Mouse (Mus musculus) kidney, embryonic 15.5 days (tissue): ENCODE data around the gene Vps35. TPM values are rescaled to one million over a fixed set of nuclear protein-coding genes. Genes with fewer than 3 reads are reported as not detected.

ENCODE experiments used
- ATAC-seq: fragments of 200-750 bp; cut with Nextera tagmentation; replicated peaks from 2 replicates; pipeline ENCODE4 v1.8.0; 2017; ENCODE audit warnings: moderate TSS enrichment; ENCODE audit not compliant: low FRiP score
- H3K27ac ChIP-seq: fragments of 300-500 bp; sonication (generic); 2 replicates; pipeline ENCODE4 v1.5.1; 2015; ENCODE audit warnings: mild to moderate bottlenecking, inconsistent platforms
- H3K27me3 ChIP-seq: fragments of 300-500 bp; sonication (generic); 2 replicates; pipeline ENCODE4 v1.6.1; 2015; ENCODE audit warnings: inconsistent platforms
- H3K36me3 ChIP-seq: fragments of 300-500 bp; sonication (generic); 2 replicates; pipeline ENCODE4 v1.6.1; 2015; ENCODE audit warnings: inconsistent platforms
- H3K4me1 ChIP-seq: fragments of 300-500 bp; sonication (generic); 2 replicates; pipeline ENCODE4 v1.6.1; 2015; ENCODE audit warnings: inconsistent platforms
- H3K4me2 ChIP-seq: fragments of 300-500 bp; sonication (generic); 2 replicates; pipeline ENCODE4 v1.6.1; 2015; ENCODE audit warnings: moderate library complexity, mild to moderate bottlenecking, inconsistent platforms
- H3K4me3 ChIP-seq: fragments of 300-500 bp; sonication (generic); replicated peaks from 2 replicates; pipeline ENCODE4 v1.5.1; 2015; ENCODE audit warnings: mild to moderate bottlenecking, inconsistent platforms
- H3K9ac ChIP-seq: fragments of 300-500 bp; sonication (generic); 2 replicates; pipeline ENCODE4 v1.6.1; 2015; ENCODE audit warnings: mild to moderate bottlenecking, inconsistent platforms
- H3K9me3 ChIP-seq: fragments of 300-500 bp; sonication (generic); replicated peaks from 2 replicates; pipeline ENCODE4 v1.6.1; 2016; ENCODE audit warnings: inconsistent platforms
- WGBS: fragments of 180-500 bp; shearing (Covaris S2); methylation state at CpG from one replicate; pipeline ENCODE4 v1.1.7; 2015; ENCODE audit warnings: mixed read lengths; 5-methylcytosine and 5-hydroxymethylcytosine counted together
- polyA plus RNA-seq: library from polyadenylated mRNA; unstranded; fragments of >200 nt; fragmentation: Nextera tagmentation; extraction: Ambion mirVana; gene quantifications from 2 replicates; pipeline ENCODE4 v1.2.1, GENCODE M21; 2015

Vps35 gene
- polyA plus RNA-seq: 142 and 144 TPM in 2 replicates

- H3K9ac ChIP-seq: peak within 1 kb of the TSS; percentile 96
- no peaks in the 10 kb centered on the region for H3K9me3 ChIP-seq
- under 1% methylated on average over 63 of the region's 63 CpGs for WGBS
- peaks cover 29% of the 10 kb centered on the region for H3K36me3 ChIP-seq
- peak within 1 kb of the TSS; percentile 78 for H3K4me2 ChIP-seq
- no peaks in the 10 kb centered on the region for H3K27me3 ChIP-seq
- H3K4me1 ChIP-seq: peaks cover 28% of the 10 kb centered on the region
- peak; percentile 99 for ATAC-seq
- H3K27ac ChIP-seq: peak within 1 kb of the TSS; percentile 99
- peak within 1 kb of the TSS; percentile 90 for H3K4me3 ChIP-seq
Measured at GRCm38 (mm10) chr8:85299434-85300077, at the start of gene Vps35, which contains the start of gene Orc6. TSS of gene Vps35 (minus strand) at chr8:85299802. TSS of gene Orc6 (plus strand) at chr8:85299632.

GRCm38 (mm10) chr8:85339871-85340573 lies 40.4 kb upstream of the Vps35 start:
- H3K4me2 ChIP-seq: no peak overlapping the region
- H3K36me3 ChIP-seq: no peaks in the 10 kb centered on the region
- H3K9me3 ChIP-seq: no peaks in the 10 kb centered on the region
- WGBS: 43% methylated on average over 5 of the region's 5 CpGs
- H3K27me3 ChIP-seq: no peaks in the 10 kb centered on the region
- H3K9ac ChIP-seq: no peak overlapping the region
- ATAC-seq: peak; percentile 82
- no peak overlapping the region for H3K4me3 ChIP-seq
- H3K27ac ChIP-seq: peak overlapping the region; percentile 48; the same call in 1 of the 2 replicates
- H3K4me1 ChIP-seq: peaks cover 13% of the 10 kb centered on the region

GRCm38 (mm10) chr8:85337681-85338080 lies 38.1 kb upstream of the Vps35 start:
- ATAC-seq: no peak
- peak overlapping the region; percentile 41; the same call in 1 of the 2 replicates for H3K27ac ChIP-seq
- peaks cover 13% of the 10 kb centered on the region for H3K4me1 ChIP-seq
- no peaks in the 10 kb centered on the region for H3K36me3 ChIP-seq
- no peaks in the 10 kb centered on the region for H3K9me3 ChIP-seq
- no peaks in the 10 kb centered on the region for H3K27me3 ChIP-seq
- no peak overlapping the region for H3K9ac ChIP-seq
- WGBS: 58% methylated on average over 4 of the region's 4 CpGs
- no peak overlapping the region for H3K4me2 ChIP-seq
- no peak overlapping the region for H3K4me3 ChIP-seq

GRCm38 (mm10) chr8:85336211-85336933 lies 36.8 kb upstream of the Vps35 start:
- no peak for ATAC-seq
- Histone ChIP-seq H3K9ac (no peak overlapping the region), H3K27ac (no peak overlapping the region), H3K4me3 (no peak overlapping the region), H3K4me2 (no peak overlapping the region), H3K9me3 (no peaks in the 10 kb centered on the region), H3K27me3 (no peaks in the 10 kb centered on the region), H3K4me1 (peaks cover 13% of the 10 kb centered on the region), H3K36me3 (no peaks in the 10 kb centered on the region)
- WGBS: 66% methylated on average over 6 of the region's 6 CpGs

- H3K4me1 ChIP-seq: peaks cover 8% of the 10 kb centered on the region
- ATAC-seq: no peak
- H3K9me3 ChIP-seq: no peaks in the 10 kb centered on the region
- H3K9ac ChIP-seq: no peak overlapping the region
- no peak overlapping the region for H3K4me2 ChIP-seq
- H3K4me3 ChIP-seq: no peak overlapping the region
- H3K27ac ChIP-seq: no peak overlapping the region
- no peaks in the 10 kb centered on the region for H3K27me3 ChIP-seq
- H3K36me3 ChIP-seq: no peaks in the 10 kb centered on the region
Measured at GRCm38 (mm10) chr8:85335105-85335504, 35.5 kb upstream of the Vps35 start.

GRCm38 (mm10) chr8:85329506-85329905 lies 29.9 kb upstream of the Vps35 start:
- no peak overlapping the region for H3K4me3 ChIP-seq
- no peak overlapping the region for H3K27ac ChIP-seq
- H3K27me3 ChIP-seq: no peaks in the 10 kb centered on the region
- H3K36me3 ChIP-seq: no peaks in the 10 kb centered on the region
- no peaks in the 10 kb centered on the region for H3K9me3 ChIP-seq
- ATAC-seq: no peak
- H3K9ac ChIP-seq: no peak overlapping the region
- 75% methylated on average over 1 of the region's 1 CpGs for WGBS
- no peak overlapping the region for H3K4me2 ChIP-seq
- no peaks in the 10 kb centered on the region for H3K4me1 ChIP-seq

GRCm38 (mm10) chr8:85327036-85327435 lies 27.4 kb upstream of the Vps35 start:
- Histone ChIP-seq H3K27me3 (no peaks in the 10 kb centered on the region), H3K4me2 (no peak overlapping the region), H3K4me3 (no peak overlapping the region), H3K9me3 (no peaks in the 10 kb centered on the region), H3K27ac (no peak overlapping the region), H3K4me1 (no peaks in the 10 kb centered on the region), H3K36me3 (no peaks in the 10 kb centered on the region), H3K9ac (no peak overlapping the region)
- no peak for ATAC-seq
- WGBS: 72% methylated on average over 9 of the region's 9 CpGs

- WGBS: 89% methylated on average over 3 of the region's 3 CpGs
- H3K4me1 ChIP-seq: no peaks in the 10 kb centered on the region
- no peak overlapping the region for H3K4me2 ChIP-seq
- H3K36me3 ChIP-seq: no peaks in the 10 kb centered on the region
- no peaks in the 10 kb centered on the region for H3K27me3 ChIP-seq
- H3K9ac ChIP-seq: no peak overlapping the region
- H3K27ac ChIP-seq: no peak overlapping the region
- no peak for ATAC-seq
- H3K9me3 ChIP-seq: no peaks in the 10 kb centered on the region
- no peak overlapping the region for H3K4me3 ChIP-seq
Measured at GRCm38 (mm10) chr8:85323084-85323483, 23.5 kb upstream of the Vps35 start.

GRCm38 (mm10) chr8:85321981-85322380 lies 22.4 kb upstream of the Vps35 start:
- no peak for ATAC-seq
- no peak overlapping the region for H3K9ac ChIP-seq
- H3K4me1 ChIP-seq: no peaks in the 10 kb centered on the region
- WGBS: 89% methylated on average over 15 of the region's 15 CpGs
- no peaks in the 10 kb centered on the region for H3K9me3 ChIP-seq
- no peaks in the 10 kb centered on the region for H3K36me3 ChIP-seq
- no peak overlapping the region for H3K4me3 ChIP-seq
- no peaks in the 10 kb centered on the region for H3K27me3 ChIP-seq
- no peak overlapping the region for H3K27ac ChIP-seq
- no peak overlapping the region for H3K4me2 ChIP-seq

GRCm38 (mm10) chr8:85318534-85318933 lies 18.9 kb upstream of the Vps35 start:
- no peak; the same call in 1 of the 2 replicates for ATAC-seq

GRCm38 (mm10) chr8:85313036-85313435 lies 13.4 kb upstream of the Vps35 start:
- 90% methylated on average over 3 of the region's 3 CpGs for WGBS
- no peak for ATAC-seq
- no peak overlapping the region for H3K9ac ChIP-seq
- H3K9me3 ChIP-seq: no peaks in the 10 kb centered on the region
- H3K27ac ChIP-seq: no peak overlapping the region
- H3K4me2 ChIP-seq: no peak overlapping the region
- H3K27me3 ChIP-seq: no peaks in the 10 kb centered on the region
- H3K4me3 ChIP-seq: no peak overlapping the region
- no peaks in the 10 kb centered on the region for H3K4me1 ChIP-seq
- peaks cover 12% of the 10 kb centered on the region for H3K36me3 ChIP-seq

More at GRCm38 (mm10) chr8:85318534-85318933, 18.9 kb upstream of the Vps35 start:
- Histone ChIP-seq H3K36me3 (no peaks in the 10 kb centered on the region), H3K9ac (no peak overlapping the region), H3K4me1 (no peaks in the 10 kb centered on the region), H3K27me3 (no peaks in the 10 kb centered on the region), H3K4me3 (no peak overlapping the region), H3K9me3 (no peaks in the 10 kb centered on the region), H3K27ac (no peak overlapping the region), H3K4me2 (no peak overlapping the region)
- whole genome bisulfite sequencing: 83% methylated on average over 4 of the region's 4 CpGs

GRCm38 (mm10) chr8:85311743-85312142 lies 12.1 kb upstream of the Vps35 start:
- Histone ChIP-seq H3K9ac (no peak overlapping the region), H3K9me3 (no peaks in the 10 kb centered on the region), H3K4me3 (no peak overlapping the region), H3K27me3 (no peaks in the 10 kb centered on the region), H3K4me1 (no peaks in the 10 kb centered on the region), H3K4me2 (no peak overlapping the region), H3K36me3 (peaks cover 24% of the 10 kb centered on the region), H3K27ac (no peak overlapping the region)
- no peak for ATAC-seq
